Mouse (Mus musculus): ENCODE measurements around the gene Unc5b.

Gene Unc5b

GRCm38 (mm10) chr10:60716449-60716848 lies 114.9 kb downstream of the Unc5b start:
- no peak for DNase-seq
